Mouse (Mus musculus): Measurements from ENCODE around the gene Nectin3. TPM values are rescaled to one million over a fixed set of nuclear protein-coding genes. Genes with fewer than 3 reads are reported as not detected.

Nectin3 gene
- total RNA-seq (2021), result 10 to 100 TPM; 44.3 to 48.5 TPM
- long read RNA-seq, full-length matches to known transcripts, result 64 of 68 reads
- long read RNA-seq, partial matches to known transcripts, result 1 of 68 reads
- long read RNA-seq, other reads (novel, unspliced or antisense), result 3 of 68 reads

GRCm38 (mm10) chr16:46498421-46498789 lies at the start of gene Nectin3:
TSS of gene Nectin3 (minus strand) at chr16:46498525.
- DNase-seq (ENCODE audit: low spot score in 2 of 2), result no peak

- peak; percentile 18 to 67 for DNase-seq (ENCODE audit: low spot score in 2 of 2)
Observed at GRCm38 (mm10) chr16:46538092-46538491, 39.8 kb upstream of the Nectin3 start.

GRCm38 (mm10) chr16:46532465-46533254 lies 34.3 kb upstream of the Nectin3 start:
- no peak for DNase-seq (ENCODE audit: low spot score in 2 of 2)

GRCm38 (mm10) chr16:46531023-46531422 lies 32.7 kb upstream of the Nectin3 start:
- DNase-seq (ENCODE audit: low spot score in 2 of 2), result no peak

GRCm38 (mm10) chr16:46520885-46521417 lies 22.6 kb upstream of the Nectin3 start:
- no peak for DNase-seq (ENCODE audit: low spot score in 2 of 2)

- no peak for DNase-seq (ENCODE audit: low spot score in 2 of 2)
Observed at GRCm38 (mm10) chr16:46519606-46520005, 21.3 kb upstream of the Nectin3 start.

GRCm38 (mm10) chr16:46507944-46508333 lies 9.6 kb upstream of the Nectin3 start:
- DNase-seq (ENCODE audit: low spot score in 2 of 2), result no peak

- DNase-seq (ENCODE audit: low spot score in 2 of 2), result no peak
Observed at GRCm38 (mm10) chr16:46507260-46507943, 9.1 kb upstream of the Nectin3 start.

- no peak for DNase-seq (ENCODE audit: low spot score in 2 of 2)
Observed at GRCm38 (mm10) chr16:46504006-46504405, 5.7 kb upstream of the Nectin3 start.

GRCm38 (mm10) chr16:46502311-46502710 lies 4.0 kb upstream of the Nectin3 start:
- DNase-seq (ENCODE audit: low spot score in 2 of 2), result no peak

- no peak for DNase-seq (ENCODE audit: low spot score in 2 of 2)
Observed at GRCm38 (mm10) chr16:46500759-46501158, 2.4 kb upstream of the Nectin3 start.

- peak; percentile 25 to 48 for DNase-seq (ENCODE audit: low spot score in 2 of 2)
Observed at GRCm38 (mm10) chr16:46497686-46498420, 472 bp downstream of the Nectin3 start.

GRCm38 (mm10) chr16:46496889-46497685 lies 1.2 kb downstream of the Nectin3 start:
- peak; percentile 90 to 93 for DNase-seq (ENCODE audit: low spot score in 2 of 2)

- peak in 1 of 2 experiments; percentile 15 for DNase-seq (ENCODE audit: low spot score in 2 of 2)
Observed at GRCm38 (mm10) chr16:46496031-46496868, 2.1 kb downstream of the Nectin3 start.

- no peak for DNase-seq (ENCODE audit: low spot score in 2 of 2)
Observed at GRCm38 (mm10) chr16:46495201-46495600, 3.1 kb downstream of the Nectin3 start.

GRCm38 (mm10) chr16:46487436-46488097 lies 10.8 kb downstream of the Nectin3 start:
- DNase-seq (ENCODE audit: low spot score in 2 of 2), result peak in 1 of 2 experiments; percentile 85

- DNase-seq (ENCODE audit: low spot score in 2 of 2), result no peak
Observed at GRCm38 (mm10) chr16:46477336-46477735, 21.0 kb downstream of the Nectin3 start.

GRCm38 (mm10) chr16:46451421-46451820 lies 46.9 kb downstream of the Nectin3 start:
- DNase-seq (ENCODE audit: low spot score in 2 of 2), result no peak

GRCm38 (mm10) chr16:46449013-46449412 lies 49.3 kb downstream of the Nectin3 start:
- no peak for DNase-seq (ENCODE audit: low spot score in 2 of 2)
